Mouse (Mus musculus): ENCODE results near the gene Pygb.

- no peak for TF ChIP-seq CTCF (IDR thresholded peaks at IDR 0.05; ENCODE audit: low read depth)
- TF ChIP-seq EP300 (optimal IDR thresholded peaks at IDR 0.05) = no peak
Measured at GRCm38 (mm10) chr2:150771169-150771568, 15.4 kb upstream of the Pygb start.

Measured in stomach, postnatal 0 days (tissue).